Mouse (Mus musculus) ES-E14 (cell line): ENCODE data around the gene Rnf2. TPM values are rescaled to one million over a fixed set of nuclear protein-coding genes. Genes with fewer than 3 reads are reported as not detected.

ENCODE experiments used
- DNase-seq: peaks from one replicate; pipeline ENCODE4 v3.0.0-alpha.2; 2013; ENCODE audit warnings: low read depth, low spot score
- H3K27ac ChIP-seq: 2 replicates; pipeline ENCODE4 v1.5.1; 2012; ENCODE audit warnings: low read depth, mild to moderate bottlenecking, low read length, moderate library complexity, mixed read lengths; ENCODE audit not compliant: poor library complexity, insufficient read depth, severe bottlenecking
- H3K36me3 ChIP-seq: 2 replicates; pipeline ENCODE4 v1.6.1; 2012; ENCODE audit warnings: mild to moderate bottlenecking, low read length, moderate library complexity, mixed read lengths; ENCODE audit not compliant: control insufficient read depth, poor library complexity, insufficient read depth, severe bottlenecking
- H3K4me1 ChIP-seq, 2 experiments: fragments of 150-350 bp in 1 of 2; sonication (generic) in 1 of 2; 2 replicates each; pipeline ENCODE4 v1.6.1; 2012; ENCODE audit warnings: low read length in 2 of 2, mild to moderate bottlenecking in 1 of 2, mixed read lengths in 1 of 2; ENCODE audit not compliant: control insufficient read depth in 2 of 2, insufficient read depth in 2 of 2, poor library complexity in 1 of 2
- H3K4me3 ChIP-seq, 2 experiments: fragments of 150-350 bp in 1 of 2; sonication (generic) in 1 of 2; 2 replicates each; pipeline ENCODE4 v1.5.1; 2012; ENCODE audit warnings: low read length in 2 of 2, low read depth in 1 of 2, mild to moderate bottlenecking in 1 of 2, mixed read lengths in 1 of 2; ENCODE audit not compliant: insufficient read depth in 1 of 2, poor library complexity in 1 of 2, severe bottlenecking in 1 of 2
- H3K9ac ChIP-seq: 2 replicates; pipeline ENCODE4 v1.6.1; 2012; ENCODE audit warnings: low read depth, mild to moderate bottlenecking, low read length, mixed read lengths; ENCODE audit not compliant: poor library complexity, insufficient read depth, severe bottlenecking
- H3K9me3 ChIP-seq: fragments of 150-350 bp; sonication (generic); 2 replicates; pipeline ENCODE4 v1.6.1; 2012; ENCODE audit warnings: low read depth, mild to moderate bottlenecking, low read length; ENCODE audit not compliant: control insufficient read depth, insufficient read depth
- CHD2 ChIP-seq: IDR thresholded peaks from 2 replicates; pipeline ENCODE4 v1.6.1; 2014; ENCODE audit warnings: mild to moderate bottlenecking, low read depth, low read length, inconsistent platforms
- HCFC1 ChIP-seq: IDR thresholded peaks from 2 replicates; pipeline ENCODE4 v1.6.1; 2012; ENCODE audit warnings: low read length, inconsistent platforms, borderline replicate concordance; ENCODE audit not compliant: insufficient read depth
- MAFK ChIP-seq: IDR thresholded peaks from 2 replicates; pipeline ENCODE4 v1.6.1; 2014; ENCODE audit warnings: mild to moderate bottlenecking, low read depth, low read length, inconsistent platforms; ENCODE audit not compliant: insufficient read depth
- ZC3H11A ChIP-seq: IDR thresholded peaks from 2 replicates; pipeline ENCODE4 v1.6.1; 2012; ENCODE audit warnings: low read depth, mild to moderate bottlenecking, inconsistent platforms, low read length, borderline replicate concordance
- ZNF384 ChIP-seq: IDR thresholded peaks from 2 replicates; pipeline ENCODE4 v1.6.1; 2012; ENCODE audit warnings: low read depth, low read length, inconsistent platforms
- in situ Hi-C, 2 experiments: fragments of 600-800 bp; cut with MboI; formaldehyde crosslinking; loops; one replicate each; pipeline ENCODE4 v1.15.1; 2025; ENCODE audit warnings: low sequenced_read_pairs in 2 of 2, inconsistent platforms in 1 of 2; ENCODE audit not compliant: unreplicated experiment in 2 of 2
- total RNA-seq: library from RNA; depleted of rRNA; stranded (reverse); fragments of 300-350 nt; gene quantifications from 2 replicates; pipeline ENCODE4 v1.2.3, GENCODE M21; 2012

The Rnf2 gene
- total RNA-seq, 1 experiment: 58.9 TPM

DNA sequence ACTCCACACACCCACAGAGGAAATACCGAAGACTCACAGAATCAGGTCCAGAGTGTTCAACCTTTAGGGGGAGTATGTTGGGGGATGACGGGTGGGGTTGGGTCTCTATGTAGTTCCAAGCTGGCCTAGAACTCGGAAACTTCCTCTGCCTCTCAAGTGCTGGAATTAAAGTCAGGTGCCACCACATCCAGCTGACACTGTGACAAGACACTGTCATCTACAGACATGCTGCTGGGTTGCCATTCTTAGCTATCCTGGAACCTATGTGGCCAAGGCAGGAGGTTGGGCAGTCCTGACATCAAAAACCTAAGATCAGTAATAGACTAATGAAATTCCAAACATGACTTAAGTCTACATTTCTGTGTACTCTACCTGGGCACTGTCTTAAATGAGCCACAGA is 2.4 kb downstream of the Rnf2 start:
- no peaks in the 10 kb centered on the region for H3K9me3 ChIP-seq
- TF ChIP-seq HCFC1 (no peak), ZNF384 (no peak)
- no peak for DNase-seq
- no peak overlapping the region for H3K4me3 ChIP-seq
- in situ Hi-C loops: no loop called here
- H3K9ac ChIP-seq: no peak overlapping the region
- H3K36me3 ChIP-seq: 0 out of 2 replicates have a peak, but pooled peaks cover 3% of the 10 kb centered on the region
- H3K4me1 ChIP-seq: peaks cover 0 to 3% of the 10 kb centered on the region in 2 experiments; a peak in 2 of 4 replicates
- no peak overlapping the region; the same call in 1 of the 2 replicates for H3K27ac ChIP-seq

DNA sequence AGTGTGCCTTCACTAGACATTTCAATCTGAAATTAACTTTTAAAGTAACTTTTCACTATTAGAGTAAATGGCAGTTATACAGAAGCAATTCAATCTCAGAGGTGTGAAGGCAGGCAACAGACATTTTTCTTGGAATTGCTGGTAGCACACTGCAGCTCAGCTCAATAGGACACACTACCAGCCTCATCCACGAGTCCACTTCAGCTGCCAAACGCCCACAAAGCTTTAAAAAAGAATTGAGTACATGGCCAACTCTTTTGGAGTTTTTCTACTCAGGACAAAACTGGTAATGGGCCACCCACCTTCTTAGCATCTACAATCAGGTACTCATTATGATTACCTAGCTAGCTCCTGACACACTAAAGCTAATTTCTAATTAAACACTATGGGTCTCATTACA is 2.8 kb downstream of the Rnf2 start:
- 0 out of 2 replicates have a peak, but pooled peaks cover 3% of the 10 kb centered on the region for H3K36me3 ChIP-seq
- no peak overlapping the region for H3K4me3 ChIP-seq
- TF ChIP-seq CHD2 (no peak), ZNF384 (no peak), MAFK (no peak), HCFC1 (no peak), ZC3H11A (no peak)
- no peaks in the 10 kb centered on the region for H3K9me3 ChIP-seq
- in situ Hi-C loops: no loop called here
- no peak for DNase-seq
- H3K9ac ChIP-seq: no peak overlapping the region
- peaks cover 0 to 3% of the 10 kb centered on the region in 2 experiments; a peak in 2 of 4 replicates for H3K4me1 ChIP-seq
- no peak overlapping the region for H3K27ac ChIP-seq

DNA sequence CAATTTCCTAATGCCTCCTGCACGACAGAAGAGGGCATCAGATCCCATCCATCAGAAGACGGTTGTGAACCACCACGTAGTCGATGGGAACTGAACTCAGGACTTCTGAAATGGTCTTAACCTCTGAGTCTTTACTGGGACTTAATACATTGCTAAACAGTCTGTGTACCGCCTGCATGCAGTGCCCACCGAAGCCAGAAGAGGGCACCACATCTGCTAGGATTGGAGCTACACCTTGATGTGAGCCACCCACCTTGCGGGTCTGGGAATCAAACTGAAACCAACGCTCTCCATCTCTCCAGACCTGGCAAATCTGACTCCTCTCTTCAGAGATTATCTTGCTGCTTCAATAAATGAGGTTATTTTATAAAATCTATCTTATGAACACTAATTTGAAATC is 3.7 kb downstream of the Rnf2 start:
- TF ChIP-seq ZC3H11A: peak; percentile 38; the same call in 1 of the 2 replicates
- no peak for TF ChIP-seq CHD2

DNA sequence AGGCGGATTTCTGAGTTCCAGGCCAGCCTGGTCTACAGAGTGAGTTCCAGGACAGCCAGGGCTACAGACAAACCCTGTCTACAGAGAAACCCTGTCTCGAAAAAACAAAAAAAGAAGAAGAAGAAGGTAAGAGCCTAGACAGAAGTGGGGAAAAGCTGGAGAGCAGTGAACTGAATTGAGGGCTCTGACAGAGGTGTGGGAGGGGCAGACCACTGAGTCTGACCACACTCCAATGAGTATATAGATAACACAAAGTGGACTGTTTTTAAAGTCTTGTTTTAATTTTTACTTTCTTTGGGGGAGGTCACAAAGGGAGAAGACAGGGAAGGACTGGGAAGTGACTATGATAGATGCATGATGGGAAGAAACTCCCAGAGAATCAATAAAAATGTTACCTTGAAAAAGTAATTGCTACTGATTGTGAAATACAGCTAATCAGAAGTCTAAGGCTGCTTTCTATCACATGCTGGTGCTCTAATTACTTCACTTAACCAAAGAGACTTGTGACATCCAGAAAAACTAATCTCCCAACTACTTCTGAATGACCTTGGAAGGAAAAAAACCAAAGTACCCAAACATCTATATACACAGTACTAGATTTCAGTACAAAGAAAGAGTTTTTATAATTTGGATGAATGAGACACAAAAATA is 5.0 kb downstream of the Rnf2 start:
- no peak overlapping the region for H3K4me3 ChIP-seq
- H3K27ac ChIP-seq: no peak overlapping the region
- 0 out of 2 replicates have a peak, but pooled peaks cover 3% of the 10 kb centered on the region for H3K36me3 ChIP-seq
- DNase-seq: no peak
- H3K9ac ChIP-seq: no peak overlapping the region
- peaks cover 0 to 4% of the 10 kb centered on the region in 2 experiments; a peak in 2 of 4 replicates for H3K4me1 ChIP-seq
- in situ Hi-C loops: no loop called here
- H3K9me3 ChIP-seq: no peaks in the 10 kb centered on the region
- TF ChIP-seq MAFK (no peak), ZC3H11A (no peak), CHD2 (no peak), HCFC1 (no peak), ZNF384 (no peak)

More for the DNA sequence above, 3.7 kb downstream of the Rnf2 start:
- H3K9me3 ChIP-seq: no peaks in the 10 kb centered on the region
- peaks cover 0 to 4% of the 10 kb centered on the region in 2 experiments; a peak in 2 of 4 replicates for H3K4me1 ChIP-seq
- no peak overlapping the region for H3K27ac ChIP-seq
- no peak overlapping the region for H3K4me3 ChIP-seq
- in situ Hi-C loops: no loop called here
- no peak overlapping the region; the same call in 1 of the 2 replicates for H3K9ac ChIP-seq
- peak; percentile 80 for DNase-seq
- 0 out of 2 replicates have a peak, but pooled peaks cover 3% of the 10 kb centered on the region for H3K36me3 ChIP-seq

DNA sequence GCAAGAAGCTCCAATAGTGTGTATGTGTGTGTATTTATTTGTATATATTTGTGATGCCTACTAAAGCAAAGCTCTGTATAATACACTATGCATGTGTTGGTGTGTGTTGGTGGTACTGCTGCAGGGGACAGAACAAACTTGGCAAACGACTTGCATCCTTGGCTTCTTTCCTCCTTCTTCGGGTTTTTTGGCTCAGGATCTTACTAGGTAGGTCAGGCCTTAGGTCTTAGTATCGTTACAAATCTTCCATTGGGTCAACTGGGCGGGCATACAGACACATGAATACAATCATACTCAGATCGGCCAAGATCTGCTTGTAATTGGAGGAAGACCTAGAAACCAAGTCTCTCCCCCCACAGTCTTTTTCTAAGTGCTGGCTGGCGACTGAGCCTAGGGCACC is 6.0 kb downstream of the Rnf2 start:
- H3K27ac ChIP-seq: no peak overlapping the region
- H3K4me3 ChIP-seq: no peak overlapping the region
- no peak for DNase-seq
- H3K36me3 ChIP-seq: 0 out of 2 replicates have a peak, but pooled peaks cover 3% of the 10 kb centered on the region
- no peak overlapping the region for H3K9ac ChIP-seq
- in situ Hi-C loops: no loop called here
- H3K9me3 ChIP-seq: no peaks in the 10 kb centered on the region
- peaks cover 0 to 4% of the 10 kb centered on the region in 2 experiments; a peak in 2 of 4 replicates for H3K4me1 ChIP-seq
- no peak for TF ChIP-seq ZC3H11A
- no peak for TF ChIP-seq MAFK
- no peak for TF ChIP-seq ZNF384
